Mouse (Mus musculus) CD4-positive helper T cell, adult 2 months (primary cell): ENCODE results near the gene Lrp2.
A peak's percentile ranks its signal among the peaks of the same experiment; 100 is the strongest.

ENCODE experiments used
- DNase-seq: peaks from one replicate; pipeline ENCODE4 v3.0.0-alpha.2; 2012; ENCODE audit warnings: low read depth, missing footprints, low spot score

Gene Lrp2

GRCm38 (mm10) chr2:69530126-69530525 is 55.7 kb downstream of the Lrp2 start:
- DNase-seq: no peak

DNA sequence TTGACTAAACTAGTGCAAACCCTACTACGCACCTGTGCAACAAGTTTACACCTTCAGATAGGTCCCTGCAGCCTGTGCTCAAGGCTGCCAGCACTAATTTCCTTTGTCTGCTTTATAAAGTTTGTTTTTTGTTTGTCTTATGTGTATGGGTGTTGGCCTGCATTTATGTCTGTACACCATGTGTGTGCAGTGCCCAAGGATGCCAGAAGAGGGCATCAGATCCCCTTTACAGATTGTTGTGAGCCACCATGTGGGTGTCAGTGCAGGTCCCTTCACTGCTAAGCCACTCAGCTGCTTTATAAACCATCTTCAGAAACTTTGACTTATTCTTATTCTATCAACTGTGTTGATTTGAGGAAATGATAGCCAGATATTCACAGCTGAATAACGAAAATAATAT is 65.6 kb downstream of the Lrp2 start:
- no peak for DNase-seq

DNA sequence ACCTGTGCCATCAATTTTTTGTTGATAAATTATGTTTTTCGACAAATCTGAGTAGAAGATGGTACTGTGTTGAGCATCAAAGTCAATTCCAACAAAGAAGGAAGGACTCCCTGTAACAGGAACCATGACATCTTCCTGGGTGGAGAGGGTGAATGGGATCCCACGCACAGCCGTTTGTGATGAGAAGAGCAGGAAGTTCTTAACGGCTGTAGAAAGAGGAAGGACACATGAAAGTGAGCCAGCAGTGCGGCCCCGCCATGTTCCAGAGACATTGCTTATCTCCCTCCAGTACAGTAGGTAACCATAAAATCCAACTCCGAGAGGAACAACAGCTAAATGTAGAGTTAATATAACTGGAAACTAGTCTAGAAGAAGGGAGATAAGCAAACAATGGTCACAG is 67.6 kb downstream of the Lrp2 start:
- DNase-seq: no peak

DNA sequence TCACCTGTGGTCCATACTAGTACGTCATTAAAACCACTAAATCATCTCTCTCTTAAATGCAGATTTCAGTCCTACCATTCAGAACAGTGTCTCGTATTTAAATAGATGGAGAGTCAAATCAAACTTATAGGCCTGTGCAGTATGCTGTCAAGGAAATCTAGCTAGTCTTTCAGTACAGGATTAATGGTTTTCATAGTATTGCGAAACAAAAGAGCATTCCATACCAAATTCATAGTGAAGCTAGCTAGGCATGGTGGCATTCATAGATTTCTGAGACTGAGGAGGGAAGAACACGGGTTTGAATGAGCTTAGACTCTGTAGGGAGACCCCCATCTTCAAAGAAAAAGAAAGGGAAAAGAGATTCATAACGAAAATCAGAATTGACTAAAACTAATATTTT is 74.1 kb downstream of the Lrp2 start:
- DNase-seq: no peak

GRCm38 (mm10) chr2:69500357-69500756 is 85.5 kb downstream of the Lrp2 start:
- no peak for DNase-seq

DNA sequence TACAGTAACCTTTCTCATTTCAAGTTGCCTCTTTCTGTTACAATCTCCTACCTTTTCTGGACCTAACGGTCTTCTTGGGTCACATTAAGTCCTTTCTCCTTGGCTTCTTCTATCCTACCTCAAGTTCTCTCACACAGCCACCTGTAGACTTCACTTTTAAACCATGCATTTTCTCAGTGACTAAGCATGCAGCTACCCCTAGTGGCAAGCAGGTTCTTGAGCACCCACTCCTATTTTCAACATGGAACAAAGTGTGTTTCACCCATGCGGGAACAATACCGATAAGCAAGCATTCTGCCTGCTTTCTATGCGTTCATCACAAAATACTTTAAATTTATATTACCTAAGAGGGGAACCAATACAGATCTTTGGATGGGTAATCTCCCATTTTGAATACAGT is 92.7 kb downstream of the Lrp2 start:
- no peak for DNase-seq

DNA sequence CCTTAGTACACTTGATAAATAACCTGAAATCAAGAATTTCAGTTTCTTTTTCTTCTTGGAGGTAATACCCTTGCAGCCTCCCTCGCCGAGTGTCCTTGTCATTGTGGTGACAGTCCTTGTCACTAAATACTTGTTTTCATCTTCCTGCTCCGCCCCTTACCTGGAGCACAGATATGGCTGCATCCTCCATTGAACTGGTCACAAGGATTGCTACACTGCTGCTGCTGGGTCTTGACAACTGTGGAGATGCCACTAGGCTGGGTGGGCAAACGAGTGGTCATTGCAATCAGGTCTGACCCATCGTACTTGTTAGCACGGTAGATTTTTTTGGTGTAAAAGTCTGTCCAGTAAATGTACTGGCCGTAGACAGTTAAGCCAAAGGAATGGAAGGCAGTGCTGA is 104.9 kb downstream of the Lrp2 start:
- DNase-seq: no peak

GRCm38 (mm10) chr2:69479859-69480258 is 106.0 kb downstream of the Lrp2 start:
- no peak for DNase-seq

DNA sequence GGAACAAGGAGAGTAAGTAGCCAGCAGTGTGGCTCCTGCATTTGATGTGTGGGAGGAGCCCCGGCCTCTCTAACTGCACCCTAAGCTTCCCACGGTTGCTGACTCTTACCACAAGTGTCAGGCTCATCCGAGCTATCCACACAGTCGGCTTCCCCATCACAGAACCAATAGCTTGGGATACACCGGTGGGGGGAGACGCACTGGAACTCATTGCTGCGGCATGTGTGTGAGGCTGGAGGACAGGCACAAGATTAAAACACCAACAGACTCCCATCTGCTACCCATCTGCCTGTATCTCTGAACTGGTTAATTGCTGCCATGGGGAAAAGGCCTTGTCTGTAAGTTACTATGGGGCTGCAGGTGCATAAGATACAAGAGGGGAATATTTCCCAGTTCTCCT is 109.0 kb downstream of the Lrp2 start:
- DNase-seq: no peak

DNA sequence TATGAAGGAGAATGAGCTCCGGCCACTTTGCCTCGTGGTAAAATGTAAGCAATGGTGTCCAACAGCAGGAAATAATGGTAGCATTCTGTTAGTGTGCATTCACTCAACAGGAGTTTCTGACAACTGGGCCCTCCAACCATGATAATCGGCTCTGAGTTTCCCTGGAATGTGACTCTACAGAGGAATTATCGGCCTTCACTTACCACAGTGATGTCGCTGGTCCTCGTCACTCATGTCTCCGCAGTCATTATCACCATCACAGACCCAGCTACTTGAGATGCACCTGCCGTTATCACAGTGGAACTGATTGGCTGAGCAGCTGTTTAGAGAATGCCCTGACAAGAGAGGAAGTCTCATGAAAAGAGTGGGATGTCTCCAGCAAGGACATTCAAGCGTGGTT is 110.7 kb downstream of the Lrp2 start:
- no peak for DNase-seq

- DNase-seq: no peak
Observed at GRCm38 (mm10) chr2:69471837-69472236, 114.0 kb downstream of the Lrp2 start.

DNA sequence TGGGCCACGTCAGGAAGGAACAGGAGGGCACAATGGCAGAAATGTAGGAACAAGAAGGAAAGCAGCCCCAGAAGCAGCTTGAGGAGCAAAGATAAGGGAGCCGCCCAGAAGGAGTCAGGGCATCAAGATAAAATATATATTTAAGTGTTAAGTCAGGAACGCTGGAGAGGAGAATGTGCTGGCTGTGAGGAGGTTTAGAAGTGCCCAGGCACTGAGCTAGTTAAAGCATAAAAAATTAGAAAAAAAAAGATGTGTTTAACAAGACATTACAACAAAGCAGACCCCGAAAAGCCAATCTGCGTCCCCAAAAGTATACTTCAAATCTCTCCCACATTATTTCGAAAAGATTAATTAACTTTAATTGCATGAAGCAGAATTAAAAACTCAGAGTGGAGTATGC is 122.3 kb downstream of the Lrp2 start:
- no peak for DNase-seq

- no peak for DNase-seq
Observed at GRCm38 (mm10) chr2:69459481-69459880, 126.4 kb downstream of the Lrp2 start.

- no peak for DNase-seq
Observed at GRCm38 (mm10) chr2:69451128-69451527, 134.7 kb downstream of the Lrp2 start.

GRCm38 (mm10) chr2:69448581-69448980 is 137.3 kb downstream of the Lrp2 start:
- no peak for DNase-seq

DNA sequence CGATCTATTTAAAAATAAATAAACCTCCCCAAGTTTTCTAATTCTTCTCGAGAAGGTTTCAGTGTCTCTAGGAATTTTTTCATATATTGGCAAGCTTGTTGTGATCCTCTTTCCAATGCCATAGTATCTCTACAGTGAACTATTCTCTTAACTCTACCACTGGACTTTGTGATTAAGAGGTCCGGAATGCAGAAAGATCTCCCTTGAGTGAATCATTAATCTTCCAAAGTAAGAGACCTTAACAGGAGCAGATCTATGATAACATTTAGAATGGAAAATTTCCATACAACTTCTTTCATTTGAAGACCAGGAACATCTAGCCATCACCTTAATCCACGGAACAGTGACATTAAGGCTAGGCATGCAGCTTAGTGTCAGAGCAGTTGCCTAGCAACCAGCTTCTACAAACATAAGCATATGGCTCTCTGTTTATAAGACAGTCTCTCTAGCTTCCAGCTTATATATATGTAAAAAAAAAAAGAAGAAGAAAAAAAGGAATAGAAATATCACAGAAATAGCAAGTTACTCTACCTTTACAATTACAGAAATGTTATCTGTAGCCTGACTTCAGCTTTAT is 139.9 kb downstream of the Lrp2 start:
- DNase-seq: no peak

DNA sequence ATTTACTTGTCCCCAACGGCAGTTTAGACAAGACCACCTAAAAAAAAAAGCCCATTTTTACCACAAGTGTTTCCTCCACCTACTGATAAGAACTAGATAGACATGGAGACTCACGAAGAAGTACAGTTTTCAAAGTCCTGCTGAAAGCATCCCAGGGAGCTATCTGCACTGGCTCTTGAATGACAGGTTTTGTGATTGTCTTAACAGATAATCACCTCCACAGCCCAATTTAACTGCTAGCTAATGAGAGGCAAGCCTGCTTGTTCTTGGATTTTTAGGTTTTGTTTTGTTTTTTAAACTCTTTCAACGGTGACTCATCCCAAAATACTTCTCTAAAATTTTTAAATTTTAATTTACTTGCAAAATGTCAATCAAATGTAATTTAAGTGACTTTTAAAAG is 144.2 kb downstream of the Lrp2 start:
- DNase-seq: no peak

DNA sequence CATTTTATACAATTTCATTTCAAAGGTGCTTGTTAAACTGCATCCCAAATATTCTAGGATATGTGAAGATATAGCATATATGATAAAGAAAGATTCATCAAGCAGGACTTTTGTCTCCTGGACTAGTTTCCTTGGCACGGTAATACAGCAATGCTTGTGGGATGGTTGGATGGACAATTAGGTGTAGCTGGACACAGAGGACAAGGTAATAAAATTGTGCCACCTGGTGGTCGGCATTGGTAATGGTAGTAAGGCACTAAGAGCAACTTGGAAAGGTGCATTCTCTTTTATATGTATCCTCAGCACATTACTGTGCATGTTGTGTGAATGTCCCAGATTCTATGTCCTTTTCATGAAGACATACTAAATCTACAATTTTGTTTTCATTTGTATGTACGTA is 157.7 kb downstream of the Lrp2 start:
- DNase-seq: peak; percentile 36

DNA sequence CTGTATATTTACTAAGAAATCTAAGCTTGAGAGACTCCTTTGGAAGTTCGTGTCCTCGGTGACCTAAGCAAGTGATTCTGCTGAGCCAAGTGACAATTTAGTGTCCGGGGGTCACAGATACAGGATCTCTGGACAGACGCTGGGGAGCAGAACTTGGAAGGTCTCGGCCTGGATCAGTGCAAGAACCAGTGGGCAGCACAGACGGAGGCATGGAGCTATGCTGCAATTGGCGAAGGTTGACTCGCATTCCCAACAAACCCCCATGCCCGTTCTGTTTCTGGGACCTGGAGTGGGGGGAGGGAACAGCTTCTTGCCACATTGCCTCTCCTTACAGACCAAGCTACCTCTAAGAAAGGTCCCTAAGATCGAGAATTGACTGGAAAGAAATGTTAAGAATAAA is 158.7 kb downstream of the Lrp2 start:
- DNase-seq: no peak

DNA sequence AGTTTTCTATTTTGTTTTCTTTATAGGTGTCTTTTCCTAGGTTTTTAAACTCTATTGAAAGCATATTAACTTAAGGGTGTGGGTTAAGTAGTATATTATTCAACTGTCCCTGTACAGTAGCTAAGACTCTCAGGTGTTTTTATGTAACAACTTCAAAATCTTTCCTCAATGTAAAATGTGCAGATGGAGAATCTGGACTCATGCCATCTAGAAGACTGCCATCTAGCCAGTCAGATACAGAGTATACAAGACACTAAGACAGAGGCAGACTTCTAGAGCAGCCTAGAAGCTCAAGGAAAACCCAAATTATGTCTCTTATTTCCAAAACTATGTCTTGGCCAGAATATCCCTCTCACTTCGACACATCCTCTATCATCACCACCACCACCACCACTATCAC is 159.8 kb downstream of the Lrp2 start:
- no peak for DNase-seq

GRCm38 (mm10) chr2:69424829-69425228 is 161.0 kb downstream of the Lrp2 start:
- DNase-seq: no peak

DNA sequence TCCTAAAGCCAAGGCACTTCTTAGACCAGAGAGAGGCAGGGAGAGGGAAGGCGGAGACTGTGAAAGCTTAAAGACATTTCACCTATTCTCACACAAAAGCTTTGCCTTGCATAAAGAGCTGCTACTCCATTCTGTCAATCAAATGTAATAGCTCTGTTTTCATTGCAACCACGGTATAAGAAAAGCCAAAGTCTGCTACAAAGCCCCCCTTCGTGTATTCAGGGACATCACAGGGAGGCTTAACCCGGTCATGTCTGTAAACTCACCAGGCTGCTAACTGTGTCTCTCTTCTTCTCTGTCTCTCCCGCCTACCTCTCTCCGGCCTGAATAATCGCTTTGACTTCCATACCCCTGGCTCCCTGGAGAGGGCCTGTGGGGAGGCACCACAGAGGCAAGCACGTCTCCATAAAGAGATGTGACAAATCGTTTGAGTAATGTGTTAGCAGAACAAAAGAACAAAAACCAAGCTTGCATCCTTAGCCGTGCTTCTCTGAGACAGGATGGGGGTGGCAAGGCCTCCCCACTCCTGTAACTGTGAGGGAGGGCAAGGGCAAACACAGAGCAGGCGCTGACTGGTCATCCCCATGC is 167.5 kb downstream of the Lrp2 start:
- no peak for DNase-seq

DNA sequence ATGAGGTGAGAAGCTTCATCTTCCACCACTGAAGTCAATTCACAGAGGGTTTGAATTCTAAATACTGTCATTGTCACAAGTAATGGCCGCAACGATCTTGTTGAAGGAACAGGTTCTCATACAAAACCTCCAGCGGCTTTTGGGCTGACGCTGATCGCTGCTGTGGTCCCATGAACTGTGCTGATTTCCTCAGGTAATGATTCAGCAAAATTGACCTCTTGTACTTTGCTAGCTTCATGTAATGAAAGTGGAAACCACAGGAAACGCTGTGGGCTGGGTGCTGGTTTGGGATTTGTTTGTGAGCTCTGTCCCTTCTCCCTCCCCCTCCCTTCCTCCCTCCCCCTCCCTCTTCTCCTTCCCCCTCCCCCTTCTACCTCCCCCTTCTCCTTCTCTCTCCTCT is 170.8 kb downstream of the Lrp2 start:
- DNase-seq: peak; percentile 7

DNA sequence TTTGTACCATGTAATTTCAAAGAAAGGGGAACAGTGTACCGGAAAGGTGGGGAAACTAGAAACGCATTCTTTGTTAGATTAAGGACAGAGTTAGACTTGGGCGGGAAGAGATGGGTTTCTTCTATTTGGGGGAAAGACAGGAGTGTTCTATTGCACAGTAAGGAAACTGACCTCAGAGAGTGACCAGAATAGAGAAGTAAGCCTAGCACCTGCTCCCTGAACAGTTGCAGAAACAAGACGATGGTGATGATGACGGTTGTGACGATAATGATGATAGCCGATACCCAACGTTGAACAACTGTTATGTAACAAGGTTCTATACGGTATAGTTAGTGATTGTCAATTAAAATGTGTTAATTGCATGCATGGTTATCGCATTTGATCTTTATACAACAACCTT is 171.3 kb downstream of the Lrp2 start:
- no peak for DNase-seq
